ENCODE assay signal across 7 mouse cellular contexts in the genomic region with DNA sequence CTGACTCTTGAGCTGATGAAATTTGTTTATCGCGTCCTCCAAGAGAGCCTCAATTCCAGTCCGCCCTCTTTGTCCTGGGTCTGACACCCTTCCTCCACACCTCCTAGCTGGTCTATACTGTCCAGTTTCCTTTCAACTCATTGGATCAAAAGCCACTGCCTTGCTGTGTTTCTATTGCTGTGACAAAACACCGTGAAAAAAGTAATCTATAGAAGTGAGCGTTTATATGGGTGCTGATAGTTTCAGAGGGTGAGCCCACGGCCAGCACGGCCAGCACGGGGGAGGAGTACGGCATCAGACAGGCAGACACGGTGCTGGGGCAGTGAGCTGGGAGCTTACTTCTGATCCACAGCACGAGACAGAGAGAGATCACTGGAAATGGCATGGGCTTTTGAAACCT. TPM values are rescaled to one million over a fixed set of nuclear protein-coding genes. Genes with fewer than 3 reads are reported as not detected.
"Had no signal": no experiment of that assay in that cellular context is flagged by ENCODE, and none has a peak within 500 bp of the region (broad histone marks: within the 10 kb centered on the region; RNA-seq: fewer than 3 reads in every experiment).

No protein-coding gene starts in this region.

- H3K4me1 ChIP-seq: intestine, embryonic 15.5 days; limb, embryonic 13.5 days; midbrain, embryonic 12.5 days had no signal

- DNase-seq: thymus, adult 18-20 months had no signal

- H3K36me3 ChIP-seq: intestine, embryonic 15.5 days; limb, embryonic 13.5 days; midbrain, embryonic 12.5 days had no signal

- H3K4me3 ChIP-seq: intestine, embryonic 15.5 days; layer of hippocampus, adult 2 months; limb, embryonic 13.5 days; midbrain, embryonic 12.5 days had no signal

- H3K9ac ChIP-seq: intestine, embryonic 15.5 days; limb, embryonic 13.5 days; midbrain, embryonic 12.5 days had no signal

- H3K9me3 ChIP-seq: intestine, embryonic 15.5 days; limb, embryonic 13.5 days; midbrain, embryonic 12.5 days had no signal

- H3K27me3 ChIP-seq: intestine, embryonic 15.5 days; limb, embryonic 13.5 days; midbrain, embryonic 12.5 days had no signal

- H3K4me2 ChIP-seq: intestine, embryonic 15.5 days; limb, embryonic 13.5 days; midbrain, embryonic 12.5 days had no signal

- H3K27ac ChIP-seq: intestine, embryonic 15.5 days; layer of hippocampus, adult 2 months; limb, embryonic 13.5 days; midbrain, embryonic 12.5 days had no signal

- ATAC-seq: intestine, embryonic 15.5 days; lung, postnatal 0 days had no signal

RNA-seq across cellular contexts. Expression of gene Wasf3, which starts 53.7 kb away (rescaled TPM):
- total RNA-seq: megakaryocyte, adult 5-6 weeks had no signal
